Mouse (Mus musculus): ENCODE measurements around the gene Cdkn1c. TPM values are rescaled to one million over a fixed set of nuclear protein-coding genes. Genes with fewer than 3 reads are reported as not detected.

The Cdkn1c gene
- 185 and 199 TPM in 2 replicates for polyA plus RNA-seq (2015; fragmentation: Nextera tagmentation; extraction: Ambion mirVana)

DNA sequence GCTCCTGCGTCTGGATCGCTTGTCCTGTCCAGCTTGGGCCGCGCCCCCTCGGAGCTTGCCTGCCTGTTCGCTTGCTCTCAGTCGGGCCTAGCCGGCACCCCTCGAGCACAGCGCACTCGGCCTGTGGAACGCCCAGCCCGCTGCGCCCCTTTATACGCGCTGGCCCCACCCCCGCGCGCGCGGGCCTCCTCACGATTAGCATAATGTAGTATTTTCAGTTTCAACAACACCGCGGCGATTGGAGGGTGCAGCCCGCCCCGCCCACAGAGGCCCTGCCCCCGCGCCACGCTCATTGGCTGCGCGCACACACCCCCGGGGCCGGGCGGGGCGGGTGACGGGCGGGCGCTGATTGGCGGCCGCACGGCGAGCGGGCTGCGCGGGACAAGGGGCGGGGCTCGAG, at the start of gene Cdkn1c:
Gene Cdkn1c, minus strand, starts transcription at position 177 of the 400 bp plus-strand sequence.
- peaks cover 10% of the 10 kb centered on the region for H3K9me3 ChIP-seq (ENCODE audit: control insufficient read depth, low read length)
- H3K4me1 ChIP-seq (replicated peaks; ENCODE audit: control insufficient read depth, insufficient read depth) = peaks cover 6% of the 10 kb centered on the region; the same call in 1 of the 2 replicates
- peak within 1 kb of the TSS; percentile 68 for H3K9ac ChIP-seq (ENCODE audit: low read length)
- H3K27ac ChIP-seq (replicated peaks) = peak within 1 kb of the TSS; percentile 73
- no peak for TF ChIP-seq EP300 (optimal IDR thresholded peaks at IDR 0.05)
- no peak for TF ChIP-seq CTCF (IDR thresholded peaks at IDR 0.05; ENCODE audit: low read depth)
- H3K27me3 ChIP-seq (ENCODE audit: control insufficient read depth, insufficient read depth, low read length) = no peaks in the 10 kb centered on the region
- H3K4me2 ChIP-seq (replicated peaks; ENCODE audit: low read depth) = peak within 1 kb of the TSS; percentile 63
- H3K36me3 ChIP-seq (ENCODE audit: control insufficient read depth, insufficient read depth, low read length) = no peaks in the 10 kb centered on the region
- H3K4me3 ChIP-seq (ENCODE audit: low read depth, low read length) = peak within 1 kb of the TSS; percentile 55
- peak; percentile 93 for DNase-seq (ENCODE audit: low spot score)
- 29% methylated on average over 37 of the region's 48 CpGs for WGBS
- ATAC-seq (ENCODE audit: low FRiP score, low TSS enrichment) = peak; percentile 89

DNA sequence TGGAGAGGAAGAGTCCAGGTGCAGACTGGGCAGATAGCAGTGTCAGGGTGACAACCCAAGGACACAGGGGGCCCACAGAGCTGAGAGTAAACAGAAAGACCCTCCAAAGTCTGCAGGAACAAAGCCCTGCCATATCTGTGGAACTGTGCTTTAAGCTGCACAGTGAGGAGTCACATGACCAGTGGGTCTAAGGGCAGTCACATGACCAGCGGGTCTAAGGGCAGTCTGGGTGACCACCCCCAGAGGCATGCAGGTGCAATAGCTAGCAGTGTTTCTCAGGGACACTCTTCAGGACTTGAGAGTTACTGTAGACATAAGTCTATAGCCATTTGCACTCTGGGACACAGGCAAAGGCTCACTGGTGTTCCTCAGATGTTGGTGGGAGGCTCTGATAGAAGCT, 48.7 kb upstream of the Cdkn1c start:
- H3K9ac ChIP-seq (ENCODE audit: low read length) = no peak overlapping the region; the same call in 1 of the 2 replicates
- no peak overlapping the region for H3K4me3 ChIP-seq (ENCODE audit: low read depth, low read length)
- no peak overlapping the region for H3K4me2 ChIP-seq (replicated peaks; ENCODE audit: low read depth)
- H3K27me3 ChIP-seq (ENCODE audit: control insufficient read depth, insufficient read depth, low read length) = no peaks in the 10 kb centered on the region
- ATAC-seq (ENCODE audit: low FRiP score, low TSS enrichment) (no peak), DNase-seq (ENCODE audit: low spot score) (no peak)
- H3K36me3 ChIP-seq (ENCODE audit: control insufficient read depth, insufficient read depth, low read length) = peaks cover 5% of the 10 kb centered on the region; the same call in 1 of the 2 replicates
- no peak for TF ChIP-seq EP300 (optimal IDR thresholded peaks at IDR 0.05)
- no peak for TF ChIP-seq CTCF (IDR thresholded peaks at IDR 0.05; ENCODE audit: low read depth)
- 89% methylated on average over 1 of the region's 1 CpGs for WGBS
- H3K9me3 ChIP-seq (ENCODE audit: control insufficient read depth, low read length) = no peaks in the 10 kb centered on the region
- H3K27ac ChIP-seq (replicated peaks) = no peak overlapping the region
- no peaks in the 10 kb centered on the region for H3K4me1 ChIP-seq (replicated peaks; ENCODE audit: control insufficient read depth, insufficient read depth)

DNA sequence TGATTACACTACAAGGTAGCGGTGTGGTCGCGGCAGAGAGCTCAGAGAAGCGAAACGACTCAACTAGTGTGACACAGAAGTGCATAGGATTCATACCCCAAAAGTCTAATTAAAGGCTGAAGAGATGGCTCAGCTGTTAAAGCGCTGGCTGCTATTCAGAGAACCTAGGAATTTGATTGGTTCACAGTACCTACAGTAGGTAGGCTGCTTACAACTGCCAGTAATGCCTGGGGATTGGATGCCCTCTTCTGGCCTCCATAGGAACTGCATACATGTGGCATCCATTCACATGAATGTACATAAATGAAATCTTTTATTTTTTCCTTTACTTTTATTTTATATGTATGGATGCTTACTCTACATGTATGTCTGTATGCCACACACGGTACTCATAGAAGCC, 45.8 kb upstream of the Cdkn1c start:
- Histone ChIP-seq H3K4me3 (ENCODE audit: low read depth, low read length) (no peak overlapping the region), H3K27me3 (ENCODE audit: control insufficient read depth, insufficient read depth, low read length) (no peaks in the 10 kb centered on the region), H3K27ac (replicated peaks) (no peak overlapping the region), H3K9ac (ENCODE audit: low read length) (no peak overlapping the region), H3K9me3 (ENCODE audit: control insufficient read depth, low read length) (no peaks in the 10 kb centered on the region), H3K4me1 (replicated peaks; ENCODE audit: control insufficient read depth, insufficient read depth) (peaks cover 3% of the 10 kb centered on the region), H3K4me2 (replicated peaks; ENCODE audit: low read depth) (no peak overlapping the region), H3K36me3 (ENCODE audit: control insufficient read depth, insufficient read depth, low read length) (no peaks in the 10 kb centered on the region)
- ATAC-seq (ENCODE audit: low FRiP score, low TSS enrichment) = no peak
- peak; percentile 90 for TF ChIP-seq CTCF (IDR thresholded peaks at IDR 0.05; ENCODE audit: low read depth)
- TF ChIP-seq EP300 (optimal IDR thresholded peaks at IDR 0.05) = no peak
- DNase-seq (ENCODE audit: low spot score) = peak; percentile 71
- 19% methylated on average over 7 of the region's 7 CpGs for WGBS

DNA sequence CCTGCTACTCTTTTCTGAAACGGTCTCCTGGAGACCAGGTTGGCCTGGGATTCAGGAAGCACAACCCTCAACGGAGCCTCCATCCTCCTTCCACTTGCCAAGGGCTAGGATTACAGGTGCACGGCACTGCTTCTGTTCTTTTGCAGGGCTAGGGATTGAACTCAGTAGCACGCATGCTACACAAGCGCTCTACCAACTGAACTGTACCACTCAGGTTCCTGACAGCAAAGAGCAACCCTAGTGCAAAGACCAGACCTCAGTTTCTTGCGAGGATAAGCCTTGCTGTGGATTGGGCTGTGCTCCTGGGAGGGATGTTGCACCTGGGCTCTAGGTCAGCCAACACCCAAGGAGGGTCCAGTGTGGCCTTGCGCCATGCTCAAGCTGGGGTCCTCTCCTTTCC, 45.4 kb upstream of the Cdkn1c start:
- Histone ChIP-seq H3K4me1 (replicated peaks; ENCODE audit: control insufficient read depth, insufficient read depth) (peaks cover 3% of the 10 kb centered on the region), H3K36me3 (ENCODE audit: control insufficient read depth, insufficient read depth, low read length) (no peaks in the 10 kb centered on the region), H3K9ac (ENCODE audit: low read length) (no peak overlapping the region), H3K4me2 (replicated peaks; ENCODE audit: low read depth) (no peak overlapping the region), H3K9me3 (ENCODE audit: control insufficient read depth, low read length) (no peaks in the 10 kb centered on the region), H3K27me3 (ENCODE audit: control insufficient read depth, insufficient read depth, low read length) (no peaks in the 10 kb centered on the region), H3K27ac (replicated peaks) (no peak overlapping the region), H3K4me3 (ENCODE audit: low read depth, low read length) (no peak overlapping the region)
- TF ChIP-seq CTCF (IDR thresholded peaks at IDR 0.05; ENCODE audit: low read depth) (no peak), EP300 (optimal IDR thresholded peaks at IDR 0.05) (no peak)
- ATAC-seq (ENCODE audit: low FRiP score, low TSS enrichment) = no peak
- no peak for DNase-seq (ENCODE audit: low spot score)
- WGBS = 64% methylated on average over 7 of the region's 7 CpGs

DNA sequence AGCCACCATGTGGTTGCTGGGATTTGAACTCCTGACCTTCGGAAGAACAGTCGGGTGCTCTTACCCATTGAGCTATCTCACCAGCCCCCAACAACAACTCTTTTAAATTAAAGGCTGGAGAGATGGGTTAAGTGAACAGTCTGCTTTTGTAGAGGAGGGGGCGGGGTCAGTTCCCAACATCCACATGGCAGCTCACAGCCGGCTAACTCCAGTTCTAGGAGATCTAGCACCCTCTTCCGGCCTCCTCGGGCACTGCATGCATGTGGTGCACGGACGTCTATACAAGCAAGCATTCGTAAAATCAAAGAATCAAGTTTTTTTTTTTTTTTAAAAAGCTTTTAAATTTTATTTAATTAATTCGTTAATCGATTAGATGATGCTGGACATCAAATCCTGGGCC, 45.0 kb upstream of the Cdkn1c start:
- DNase-seq (ENCODE audit: low spot score) = peak; percentile 84

DNA sequence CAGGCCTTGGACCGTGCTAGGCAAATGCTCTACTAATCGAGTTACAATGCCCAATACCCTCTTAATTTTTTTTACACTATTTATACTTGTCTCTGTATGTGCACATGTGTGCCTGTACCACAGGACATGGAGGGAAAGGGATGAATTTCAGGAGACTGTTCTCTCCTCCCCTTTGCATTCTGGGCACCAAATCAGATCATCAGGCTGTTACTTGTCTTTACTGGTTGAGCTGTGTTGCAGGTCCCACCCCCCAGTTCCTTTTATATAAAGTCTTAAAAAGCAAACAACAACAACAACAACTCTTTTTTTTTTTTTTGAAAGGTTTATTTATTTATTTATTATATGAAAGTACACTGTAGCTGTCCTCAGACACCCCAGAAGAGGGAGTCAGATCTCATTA, 44.6 kb upstream of the Cdkn1c start:
- Histone ChIP-seq H3K4me3 (ENCODE audit: low read depth, low read length) (no peak overlapping the region), H3K9me3 (ENCODE audit: control insufficient read depth, low read length) (no peaks in the 10 kb centered on the region), H3K9ac (ENCODE audit: low read length) (no peak overlapping the region), H3K27ac (replicated peaks) (no peak overlapping the region), H3K36me3 (ENCODE audit: control insufficient read depth, insufficient read depth, low read length) (no peaks in the 10 kb centered on the region), H3K4me2 (replicated peaks; ENCODE audit: low read depth) (no peak overlapping the region), H3K27me3 (ENCODE audit: control insufficient read depth, insufficient read depth, low read length) (no peaks in the 10 kb centered on the region), H3K4me1 (replicated peaks; ENCODE audit: control insufficient read depth, insufficient read depth) (peaks cover 3% of the 10 kb centered on the region)
- TF ChIP-seq EP300 (optimal IDR thresholded peaks at IDR 0.05) = no peak
- no peak for TF ChIP-seq CTCF (IDR thresholded peaks at IDR 0.05; ENCODE audit: low read depth)
- WGBS = 74% methylated on average over 2 of the region's 2 CpGs
- ATAC-seq (ENCODE audit: low FRiP score, low TSS enrichment) (no peak), DNase-seq (ENCODE audit: low spot score) (no peak)

More for the DNA sequence above, 45.0 kb upstream of the Cdkn1c start:
- H3K27ac ChIP-seq (replicated peaks) = no peak overlapping the region
- ATAC-seq (ENCODE audit: low FRiP score, low TSS enrichment) = no peak
- WGBS = 30% methylated on average over 11 of the region's 11 CpGs
- no peaks in the 10 kb centered on the region for H3K27me3 ChIP-seq (ENCODE audit: control insufficient read depth, insufficient read depth, low read length)
- TF ChIP-seq CTCF (IDR thresholded peaks at IDR 0.05; ENCODE audit: low read depth) = peak; percentile 77
- TF ChIP-seq EP300 (optimal IDR thresholded peaks at IDR 0.05) = no peak
- peaks cover 3% of the 10 kb centered on the region for H3K4me1 ChIP-seq (replicated peaks; ENCODE audit: control insufficient read depth, insufficient read depth)
- no peak overlapping the region for H3K4me3 ChIP-seq (ENCODE audit: low read depth, low read length)
- H3K9ac ChIP-seq (ENCODE audit: low read length) = no peak overlapping the region
- no peaks in the 10 kb centered on the region for H3K9me3 ChIP-seq (ENCODE audit: control insufficient read depth, low read length)
- H3K4me2 ChIP-seq (replicated peaks; ENCODE audit: low read depth) = no peak overlapping the region
- no peaks in the 10 kb centered on the region for H3K36me3 ChIP-seq (ENCODE audit: control insufficient read depth, insufficient read depth, low read length)

Data from stomach, postnatal 0 days (tissue).